Mouse (Mus musculus): ENCODE data around the gene Zranb1.
A peak's percentile ranks its signal among the peaks of the same experiment; 100 is the strongest.

The Zranb1 gene

GRCm38 (mm10) chr7:132930055-132930454 is 887 bp upstream of the Zranb1 start:
- no peak for DNase-seq (ENCODE audit: low spot score)

- DNase-seq (ENCODE audit: low spot score) = peak; percentile 36
Observed at GRCm38 (mm10) chr7:132931560-132932351, 814 bp downstream of the Zranb1 start.

GRCm38 (mm10) chr7:132933331-132933730 is 2.4 kb downstream of the Zranb1 start:
- no peak for DNase-seq (ENCODE audit: low spot score)

GRCm38 (mm10) chr7:132934743-132935142 is 3.8 kb downstream of the Zranb1 start:
- no peak for DNase-seq (ENCODE audit: low spot score)

GRCm38 (mm10) chr7:132939118-132939517 is 8.2 kb downstream of the Zranb1 start:
- no peak for DNase-seq (ENCODE audit: low spot score)

GRCm38 (mm10) chr7:132940569-132940968 is 9.6 kb downstream of the Zranb1 start:
- DNase-seq (ENCODE audit: low spot score) = no peak

GRCm38 (mm10) chr7:132949968-132950367 is 19.0 kb downstream of the Zranb1 start:
- no peak for DNase-seq (ENCODE audit: low spot score)

- DNase-seq (ENCODE audit: low spot score) = no peak
Observed at GRCm38 (mm10) chr7:132950613-132951012, 19.7 kb downstream of the Zranb1 start.

GRCm38 (mm10) chr7:132964395-132964794 is 33.5 kb downstream of the Zranb1 start:
- no peak for DNase-seq (ENCODE audit: low spot score)

GRCm38 (mm10) chr7:132965707-132966106 is 34.8 kb downstream of the Zranb1 start:
- no peak for DNase-seq (ENCODE audit: low spot score)

GRCm38 (mm10) chr7:132972079-132972478 is 41.1 kb downstream of the Zranb1 start:
- no peak for DNase-seq (ENCODE audit: low spot score)

- no peak for DNase-seq (ENCODE audit: low spot score)
Observed at GRCm38 (mm10) chr7:132976079-132976478, 45.1 kb downstream of the Zranb1 start.

- no peak for DNase-seq (ENCODE audit: low spot score)
Observed at GRCm38 (mm10) chr7:132977981-132978380, 47.0 kb downstream of the Zranb1 start.

- DNase-seq (ENCODE audit: low spot score) = no peak
Observed at GRCm38 (mm10) chr7:132982639-132983038, 51.7 kb downstream of the Zranb1 start.

GRCm38 (mm10) chr7:132989839-132990238 is 58.9 kb downstream of the Zranb1 start:
- no peak for DNase-seq (ENCODE audit: low spot score)

- DNase-seq (ENCODE audit: low spot score) = no peak
Observed at GRCm38 (mm10) chr7:132991240-132991900, 60.4 kb downstream of the Zranb1 start.

- no peak for DNase-seq (ENCODE audit: low spot score)
Observed at GRCm38 (mm10) chr7:132992967-132993615, 62.1 kb downstream of the Zranb1 start.

GRCm38 (mm10) chr7:132994120-132994519 is 63.2 kb downstream of the Zranb1 start:
- DNase-seq (ENCODE audit: low spot score) = no peak

- DNase-seq (ENCODE audit: low spot score) = no peak
Observed at GRCm38 (mm10) chr7:132994628-132995191, 63.8 kb downstream of the Zranb1 start.

GRCm38 (mm10) chr7:132996391-132996790 is 65.4 kb downstream of the Zranb1 start:
- DNase-seq (ENCODE audit: low spot score) = no peak

GRCm38 (mm10) chr7:132998639-132999038 is 67.7 kb downstream of the Zranb1 start:
- no peak for DNase-seq (ENCODE audit: low spot score)

GRCm38 (mm10) chr7:132999061-132999460 is 68.1 kb downstream of the Zranb1 start:
- no peak for DNase-seq (ENCODE audit: low spot score)

- DNase-seq (ENCODE audit: low spot score) = no peak
Observed at GRCm38 (mm10) chr7:133001388-133001787, 70.4 kb downstream of the Zranb1 start.

All from urinary bladder, postnatal 25 days (tissue).